Mouse (Mus musculus): Measurements from ENCODE around the gene Exoc8. TPM values are rescaled to one million over a fixed set of nuclear protein-coding genes. Genes with fewer than 3 reads are reported as not detected.

The Exoc8 gene
- total and polyA plus RNA-seq, 3 experiments = 9.1 to 24.2 (median 19.9) TPM

- DNase-seq = no peak
Measured at GRCm38 (mm10) chr8:124845573-124845972, 51.9 kb downstream of the Exoc8 start.

DNA sequence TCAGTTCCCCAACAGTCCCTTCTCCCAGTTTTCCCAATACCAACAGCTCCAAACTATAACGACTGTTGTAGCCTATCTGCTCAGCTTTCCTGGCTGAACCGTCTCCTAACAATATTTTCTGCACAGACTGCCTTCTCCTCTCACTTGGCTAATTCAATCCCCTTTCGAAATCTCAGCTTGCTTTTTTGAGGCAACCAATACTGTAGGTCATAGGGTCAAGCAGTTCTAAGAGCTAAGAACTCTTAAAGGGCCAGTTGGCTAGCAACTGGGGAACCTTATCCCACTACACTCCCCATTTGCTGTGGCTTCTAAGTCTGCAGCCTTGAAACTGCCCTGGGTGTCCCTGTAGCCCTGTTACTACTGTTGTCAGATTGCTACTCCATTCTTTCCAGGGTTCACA lies 52.4 kb downstream of the Exoc8 start:
- DNase-seq = no peak

Other genes starting within 250 kb of the Exoc8 start
- gene 2310022B05Rik, start 234.3 kb downstream of the Exoc8 start, total RNA-seq (2021) = 10 to 100 TPM; 34.1 to 56.7 TPM
- 37.6 and 49.4 TPM in 2 replicates for gene 2310022B05Rik, start 234.3 kb downstream of the Exoc8 start, polyA plus RNA-seq (2012; rRNA removed)
- 10 to 100 TPM; 36.4 to 43.3 TPM for gene Ttc13, start 175.7 kb downstream of the Exoc8 start, total RNA-seq (2021)
- gene Ttc13, start 175.7 kb downstream of the Exoc8 start, polyA plus RNA-seq (2012; rRNA removed) = 14.6 and 16.6 TPM in 2 replicates
- gene Arv1, start 175.6 kb downstream of the Exoc8 start, total RNA-seq (2021) = 10 to 100 TPM in 1 of 2 experiments, 1 to 10 TPM in 1; 9.2 to 10.7 TPM
- 12.8 and 13.9 TPM in 2 replicates for gene Arv1, start 175.6 kb downstream of the Exoc8 start, polyA plus RNA-seq (2012; rRNA removed)
- gene Fam89a, start 145.9 kb downstream of the Exoc8 start, total RNA-seq (2021) = under 1 TPM; 0.28 to 0.43 TPM
- gene Fam89a, start 145.9 kb downstream of the Exoc8 start, polyA plus RNA-seq (2012; rRNA removed) = 1.0 and 1.6 TPM in 2 replicates
- 1 to 10 TPM; 1.4 to 3.5 TPM for gene Trim67, start 104.6 kb downstream of the Exoc8 start, total RNA-seq (2021)
- gene Trim67, start 104.6 kb downstream of the Exoc8 start, polyA plus RNA-seq (2012; rRNA removed) = 0.52 and 1.0 TPM in 2 replicates
- gene Gnpat, start 34.7 kb downstream of the Exoc8 start, total RNA-seq (2021) = 100 to 1,000 TPM in 1 of 2 experiments, 10 to 100 TPM in 1; 81.0 to 108 TPM
- gene Gnpat, start 34.7 kb downstream of the Exoc8 start, polyA plus RNA-seq (2012; rRNA removed) = 66.9 and 77.8 TPM in 2 replicates
- 10 to 100 TPM; 25.9 to 28.0 TPM for gene 2810004N23Rik, start 34.6 kb downstream of the Exoc8 start, total RNA-seq (2021)
- 7.6 and 10.7 TPM in 2 replicates for gene 2810004N23Rik, start 34.6 kb downstream of the Exoc8 start, polyA plus RNA-seq (2012; rRNA removed)
- gene Sprtn, start 181 bp upstream of the Exoc8 start, total RNA-seq (2021) = 10 to 100 TPM; 19.4 to 19.9 TPM
- gene Sprtn, start 181 bp upstream of the Exoc8 start, polyA plus RNA-seq (2012; rRNA removed) = 7.7 and 9.7 TPM in 2 replicates
- 10 to 100 TPM; 56.1 to 68.0 TPM for gene Egln1, start 51.6 kb upstream of the Exoc8 start, total RNA-seq (2021)
- 25.3 and 32.7 TPM in 2 replicates for gene Egln1, start 51.6 kb upstream of the Exoc8 start, polyA plus RNA-seq (2012; rRNA removed)
- 10 to 100 TPM; 63.4 to 81.1 TPM for gene Tsnax, start 115.3 kb upstream of the Exoc8 start, total RNA-seq (2021)
- gene Tsnax, start 115.3 kb upstream of the Exoc8 start, polyA plus RNA-seq (2012; rRNA removed) = 24.1 and 25.1 TPM in 2 replicates
- 1 to 10 TPM; 1.2 to 1.8 TPM for gene Disc1, start 156.5 kb upstream of the Exoc8 start, total RNA-seq (2021)
- 0.79 and 1.1 TPM in 2 replicates for gene Disc1, start 156.5 kb upstream of the Exoc8 start, polyA plus RNA-seq (2012; rRNA removed)

All from adrenal gland, adult 2 months (tissue).